Mouse (Mus musculus): ENCODE measurements around the gene Ifna1. TPM values are rescaled to one million over a fixed set of nuclear protein-coding genes. Genes with fewer than 3 reads are reported as not detected.
"Not testable (repeated sequence)": the region's sequence is repeated elsewhere in the genome, so short reads cannot be mapped to it uniquely, and the experiment has no call there.

Ifna1 gene
- total RNA-seq (2021): not detected

DNA sequence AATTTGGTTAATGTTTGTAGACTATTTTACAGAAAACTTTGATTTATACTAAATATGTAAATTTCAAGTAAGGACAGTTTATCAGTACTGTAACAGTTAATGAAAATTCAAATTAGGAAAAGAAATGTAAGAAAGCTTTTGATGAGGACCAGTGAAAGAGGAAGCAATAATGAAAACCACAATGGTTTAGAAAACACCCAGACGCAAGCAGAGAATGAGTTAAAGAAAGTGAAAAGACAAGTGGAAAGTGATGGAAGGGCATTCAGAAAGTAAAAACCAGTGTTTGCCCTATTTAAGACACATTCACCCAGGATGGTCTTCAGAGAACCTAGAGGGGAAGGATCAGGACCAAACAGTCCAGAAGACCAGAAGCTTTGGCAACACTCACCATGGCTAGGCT is at the start of gene Ifna1:
Gene Ifna1 (plus strand): TSS at position 390 of the 400 bp plus-strand sequence.
- no peak for DNase-seq (ENCODE audit: low spot score in 2 of 2)
- intact Hi-C loops (cut with DNase I): no loop called here

- intact Hi-C loops (cut with DNase I); DNase-seq (ENCODE audit: low spot score in 2 of 2): not testable (repeated sequence)
Measured at GRCm38 (mm10) chr4:88802954-88803353, 46.9 kb upstream of the Ifna1 start, which contains the start of gene Gm13287. Gene Gm13287 (plus strand): TSS chr4:88803254.

DNA sequence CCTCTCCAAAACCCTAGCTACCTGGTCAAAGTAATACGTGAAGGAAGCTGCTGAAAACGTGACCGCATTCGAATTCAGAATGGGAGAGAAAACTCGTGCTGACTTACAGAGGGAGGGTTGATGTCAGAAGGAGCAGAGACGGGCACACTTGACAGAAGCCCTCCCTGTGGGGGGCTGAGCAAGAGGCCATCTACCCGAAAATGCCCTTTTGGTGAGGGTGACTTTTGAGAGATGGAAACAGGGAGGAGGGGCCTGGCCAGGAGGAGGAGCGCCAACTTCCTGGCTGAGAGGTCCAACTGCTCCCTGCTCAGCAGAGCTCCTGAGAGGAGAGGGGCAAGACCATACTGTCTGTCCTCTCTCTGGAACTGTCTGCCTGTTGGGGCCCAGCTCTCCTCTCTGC is 44.7 kb upstream of the Ifna1 start, which contains the start of gene Gm13288:
Gene Gm13288 (plus strand): TSS at position 301 of the 400 bp plus-strand sequence.
- intact Hi-C loops (cut with DNase I); DNase-seq (ENCODE audit: low spot score in 2 of 2): not testable (repeated sequence)

DNA sequence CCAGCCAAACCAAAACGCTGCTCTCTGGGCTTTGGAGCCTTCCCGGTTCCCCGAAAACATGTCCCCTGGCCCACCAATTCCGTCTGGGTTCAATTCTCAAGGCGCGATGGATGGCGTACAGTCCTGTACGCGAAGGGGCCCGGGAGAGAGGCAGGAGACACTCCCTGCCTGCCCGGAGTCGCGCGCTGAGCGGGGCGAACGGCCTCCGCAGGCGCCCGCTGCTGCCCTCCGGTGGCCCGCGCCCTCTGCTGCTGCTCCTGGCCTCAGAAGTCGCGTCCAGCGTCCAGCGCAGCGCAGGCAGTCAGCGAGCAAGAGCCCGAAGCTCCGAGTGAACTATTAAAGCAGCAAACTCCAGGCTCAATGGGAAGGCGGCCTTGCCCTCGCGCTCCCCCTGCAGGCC is 44.1 kb upstream of the Ifna1 start:
- DNase-seq (ENCODE audit: low spot score in 2 of 2); intact Hi-C loops (cut with DNase I): not testable (repeated sequence)

GRCm38 (mm10) chr4:88815928-88816327 is 34.0 kb upstream of the Ifna1 start, which contains the start of gene Ifna7:
Gene Ifna7 (plus strand): TSS chr4:88816228.
- intact Hi-C loops (cut with DNase I): no loop called here
- no peak for DNase-seq (ENCODE audit: low spot score in 2 of 2)

DNA sequence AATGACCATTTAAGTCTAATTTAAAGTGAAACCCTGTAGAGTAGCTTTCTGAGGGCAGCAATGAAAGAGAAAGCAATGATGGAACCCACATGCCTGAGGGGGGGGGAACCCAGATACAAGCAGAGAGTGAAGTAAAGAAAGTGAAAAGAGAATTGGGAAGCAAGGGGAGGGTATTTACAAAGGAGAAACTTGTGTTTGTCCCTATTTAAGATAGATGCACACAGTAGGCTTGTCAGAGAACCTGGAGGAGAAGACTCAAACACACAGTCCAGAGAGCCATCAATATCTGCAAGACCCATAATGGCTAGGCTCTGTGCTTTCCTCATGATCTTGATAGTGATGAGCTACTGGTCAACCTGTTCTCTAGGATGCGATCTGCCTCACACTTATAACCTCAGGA is 30.2 kb upstream of the Ifna1 start, which contains the start of gene Ifna11:
Gene Ifna11 (plus strand): TSS at position 301 of the 400 bp plus-strand sequence.
- intact Hi-C loops (cut with DNase I): no loop called here

GRCm38 (mm10) chr4:88822995-88823394 is 26.9 kb upstream of the Ifna1 start:
- intact Hi-C loops (cut with DNase I): no loop called here
- DNase-seq (ENCODE audit: low spot score in 2 of 2): peak in 1 of 2 experiments; percentile 19

More for the DNA sequence above, 30.2 kb upstream of the Ifna1 start, which contains the start of gene Ifna11:
- DNase-seq (ENCODE audit: low spot score in 2 of 2): no peak

DNA sequence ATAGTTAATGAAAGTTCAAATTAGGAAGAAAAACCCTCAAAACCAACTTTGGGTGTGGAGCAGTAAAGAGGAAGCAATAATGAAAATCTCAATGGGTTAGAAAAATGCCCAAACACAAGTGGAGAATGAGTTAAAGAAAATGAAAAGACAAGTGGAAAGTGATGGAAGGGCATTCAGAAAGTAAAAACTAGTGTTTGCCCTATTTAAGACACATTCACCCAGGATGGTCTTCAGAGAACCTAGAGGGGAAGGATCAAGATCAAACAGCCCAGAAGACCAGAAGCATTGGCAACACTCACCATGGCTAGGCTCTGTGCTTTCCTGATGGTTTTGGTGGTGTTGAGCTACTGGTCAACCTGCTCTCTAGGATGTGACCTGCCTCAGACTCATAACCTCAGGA is 22.8 kb upstream of the Ifna1 start, which contains the start of gene Ifna6:
Gene Ifna6 (plus strand): TSS at position 301 of the 400 bp plus-strand sequence.
- DNase-seq (ENCODE audit: low spot score in 2 of 2); intact Hi-C loops (cut with DNase I): not testable (repeated sequence)

DNA sequence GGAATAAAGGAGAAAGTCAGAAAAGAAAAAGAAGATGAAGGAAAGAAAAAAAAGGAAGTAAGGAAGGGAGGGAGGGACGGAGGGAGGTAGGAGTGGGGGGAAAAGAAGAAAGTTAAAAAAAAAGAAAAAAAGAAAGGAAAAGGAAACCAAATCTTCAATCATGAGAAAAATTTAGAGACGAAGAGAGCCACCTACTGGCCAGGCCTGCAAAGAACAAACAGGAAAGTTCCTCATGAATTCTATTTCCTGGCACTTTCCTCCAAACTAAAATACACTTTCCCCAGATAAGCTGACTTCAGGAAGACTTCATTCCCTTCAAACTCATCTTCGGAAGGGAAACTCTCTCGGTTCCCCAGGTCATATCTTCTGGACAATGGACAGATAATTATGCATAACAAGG is 19.4 kb upstream of the Ifna1 start:
- intact Hi-C loops (cut with DNase I): no loop called here
- DNase-seq (ENCODE audit: low spot score in 2 of 2): peak in 1 of 2 experiments; percentile 31

GRCm38 (mm10) chr4:88835225-88835624 is 14.7 kb upstream of the Ifna1 start, which contains the start of gene Ifna5:
Gene Ifna5 (plus strand): TSS chr4:88835525.
- DNase-seq (ENCODE audit: low spot score in 2 of 2); intact Hi-C loops (cut with DNase I): not testable (repeated sequence)

- peak in 1 of 2 experiments; percentile 4 for DNase-seq (ENCODE audit: low spot score in 2 of 2)
Measured at GRCm38 (mm10) chr4:88838828-88839227, 11.1 kb upstream of the Ifna1 start.

DNA sequence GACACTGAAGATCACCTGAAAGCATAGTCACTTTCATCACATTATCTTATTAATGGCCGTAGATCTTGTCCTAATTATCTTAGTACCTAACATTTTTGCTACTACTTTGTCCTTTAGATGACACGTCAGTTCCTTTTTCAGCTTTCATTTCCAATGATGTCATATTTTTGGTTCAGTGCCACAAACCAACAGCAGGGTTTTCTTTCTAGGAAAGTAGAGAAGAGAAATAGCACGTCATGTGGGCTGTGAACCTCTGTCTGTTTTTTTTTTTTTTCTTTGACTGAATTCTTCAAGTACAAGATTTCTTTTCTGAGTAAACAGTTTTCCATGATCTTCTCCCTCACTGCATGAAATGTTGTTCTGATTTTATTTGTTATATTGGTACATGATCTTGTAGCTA is 9.8 kb upstream of the Ifna1 start:
- intact Hi-C loops (cut with DNase I): no loop called here
- no peak for DNase-seq (ENCODE audit: low spot score in 2 of 2)

More at GRCm38 (mm10) chr4:88838828-88839227, 11.1 kb upstream of the Ifna1 start:
- intact Hi-C loops (cut with DNase I): no loop called here

DNA sequence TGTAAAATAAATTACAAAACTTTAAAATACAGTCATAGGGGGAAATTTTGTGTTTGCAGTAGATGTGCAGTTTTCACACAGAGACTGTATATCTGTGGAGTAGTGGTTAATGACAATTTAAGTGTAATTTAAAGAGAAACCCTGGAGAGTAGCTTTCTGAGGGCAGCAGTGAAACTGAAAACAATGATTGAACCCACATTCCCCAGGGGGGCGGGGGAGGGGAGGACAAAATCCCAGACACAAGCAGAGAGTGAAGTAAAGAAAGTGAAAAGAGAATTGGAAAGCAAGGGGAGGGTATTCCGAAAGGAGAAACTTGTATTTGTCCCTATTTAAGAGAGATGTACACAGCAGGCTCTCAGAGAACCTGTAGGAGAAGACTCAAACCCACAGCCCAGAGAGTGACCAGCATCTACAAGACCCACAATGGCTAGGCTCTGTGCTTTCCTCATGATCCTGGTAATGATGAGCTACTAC is 8.4 kb upstream of the Ifna1 start, which contains the start of gene Ifna4:
Gene Ifna4 (plus strand): TSS at position 424 of the 474 bp plus-strand sequence.
- DNase-seq (ENCODE audit: low spot score in 2 of 2): no peak

DNA sequence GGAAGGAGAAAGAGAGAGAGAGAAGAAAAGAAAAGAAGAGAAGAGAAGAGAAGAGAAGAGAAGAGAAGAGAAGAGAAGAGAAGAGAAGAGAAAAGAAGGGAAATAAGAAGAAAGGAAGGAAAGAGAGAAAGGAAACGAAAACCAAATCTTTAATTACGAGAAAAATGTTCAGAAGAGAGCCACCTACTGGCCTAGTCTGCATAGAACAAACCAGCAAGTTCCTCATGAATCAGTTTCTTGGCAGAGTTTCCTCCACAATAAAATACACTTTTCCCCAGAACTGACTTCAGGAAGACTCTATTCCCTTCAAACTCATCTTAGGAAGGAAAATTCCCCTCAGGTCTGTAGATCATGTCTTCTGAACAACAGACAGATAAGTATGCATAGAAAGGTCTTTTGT is 4.6 kb upstream of the Ifna1 start:
- no peak for DNase-seq (ENCODE audit: low spot score in 2 of 2)
- intact Hi-C loops (cut with DNase I): no loop called here

More for the DNA sequence above, 8.4 kb upstream of the Ifna1 start, which contains the start of gene Ifna4:
- intact Hi-C loops (cut with DNase I): no loop called here

GRCm38 (mm10) chr4:88851026-88851763 is 1.3 kb downstream of the Ifna1 start:
- DNase-seq (ENCODE audit: low spot score in 2 of 2): no peak
- intact Hi-C loops (cut with DNase I): no loop called here

DNA sequence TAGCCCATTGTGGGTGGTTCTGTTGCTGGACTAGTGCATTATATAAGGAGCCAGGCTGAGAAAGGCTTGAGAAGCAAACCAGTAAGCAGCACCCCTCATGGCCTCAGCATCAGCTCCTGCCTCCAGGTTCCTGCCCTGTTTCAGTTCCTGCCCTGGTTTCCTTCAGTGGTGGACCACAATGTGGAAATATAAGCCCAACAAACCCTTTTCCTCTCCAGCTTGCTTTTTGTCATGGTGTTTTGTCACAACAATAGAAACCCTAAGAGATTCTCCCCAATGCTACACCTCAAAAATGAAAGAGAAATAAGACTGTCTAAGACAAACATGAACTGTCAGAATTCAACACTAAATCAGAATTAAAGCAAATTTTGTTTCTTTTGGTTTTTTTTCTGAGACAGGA is 9.3 kb downstream of the Ifna1 start:
- intact Hi-C loops (cut with DNase I): no loop called here
- DNase-seq (ENCODE audit: low spot score in 2 of 2): no peak

- DNase-seq (ENCODE audit: low spot score in 2 of 2): no peak
- intact Hi-C loops (cut with DNase I): no loop called here
Measured at GRCm38 (mm10) chr4:88863309-88863708, 13.4 kb downstream of the Ifna1 start.

DNA sequence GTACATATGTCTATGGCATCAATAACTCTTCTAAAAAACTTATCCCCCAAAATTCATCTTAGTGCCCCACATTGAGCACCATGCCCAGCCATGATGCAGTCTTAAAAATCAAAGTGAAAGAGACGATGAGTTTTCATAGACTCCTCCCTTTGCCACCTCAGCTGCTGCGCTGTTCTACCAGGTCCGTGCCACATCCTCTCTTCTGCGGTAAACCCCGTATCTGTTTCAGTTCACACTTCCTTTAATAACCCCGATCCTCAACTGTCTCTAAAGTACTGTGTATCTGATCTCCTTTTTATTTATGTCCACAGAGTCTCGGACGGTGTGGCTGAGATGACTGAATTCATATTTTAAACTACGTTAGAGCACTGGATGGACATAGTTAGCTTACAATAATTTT is 14.7 kb downstream of the Ifna1 start:
- intact Hi-C loops (cut with DNase I): no loop called here
- no peak for DNase-seq (ENCODE audit: low spot score in 2 of 2)

DNA sequence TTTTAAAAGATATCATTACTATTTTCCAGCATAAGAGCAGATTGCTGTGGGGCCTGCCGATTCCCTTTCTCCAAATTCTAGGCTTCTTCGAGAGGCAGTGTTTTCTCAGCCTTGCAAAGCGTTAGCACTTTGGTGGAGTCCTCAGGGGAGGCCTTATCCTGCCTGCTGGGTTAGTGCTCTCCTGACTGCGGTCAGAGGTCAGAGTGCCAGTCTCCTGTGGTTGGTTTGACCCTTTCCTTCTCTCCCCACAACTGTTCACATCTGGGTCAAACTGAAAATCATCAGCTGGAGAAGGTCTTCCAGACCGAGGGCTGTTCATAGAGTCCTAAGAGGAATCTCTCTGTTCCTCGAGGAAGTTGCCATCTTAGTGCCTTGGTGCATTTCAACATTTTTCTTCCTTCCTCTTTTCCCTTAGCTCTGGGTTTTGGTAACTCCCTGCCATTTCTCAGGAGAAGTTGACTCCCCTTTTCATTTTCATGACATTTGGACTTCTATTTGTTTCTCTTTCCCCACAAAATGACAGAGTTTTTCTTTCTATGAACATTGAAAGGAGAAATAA is 15.2 kb downstream of the Ifna1 start:
- intact Hi-C loops (cut with DNase I): no loop called here
- no peak for DNase-seq (ENCODE audit: low spot score in 2 of 2)

- intact Hi-C loops (cut with DNase I): no loop called here
- DNase-seq (ENCODE audit: low spot score in 2 of 2): peak; percentile 62 to 75
Measured at GRCm38 (mm10) chr4:88867366-88867925, 17.6 kb downstream of the Ifna1 start.
